Mouse (Mus musculus) CH12.LX (cell line): ENCODE measurements around the gene Nova2. TPM values are rescaled to one million over a fixed set of nuclear protein-coding genes. Genes with fewer than 3 reads are reported as not detected.

Experiments used
- DNase-seq: peaks from one replicate; pipeline ENCODE4 v3.0.0-alpha.2; 2013; ENCODE audit errors: extremely low read depth
- H3K27ac ChIP-seq: 2 replicates; pipeline ENCODE4 v1.5.1; 2012; ENCODE audit warnings: low read depth, mild to moderate bottlenecking, control low read depth, moderate library complexity; ENCODE audit not compliant: insufficient read depth
- H3K27me3 ChIP-seq: replicated peaks from 2 replicates; pipeline ENCODE3; 2012; ENCODE audit warnings: inconsistent platforms
- H3K36me3 ChIP-seq, 2 experiments: replicated peaks in 1 of 2; 2 replicates each; pipeline versions ENCODE3 to v1.6.1; 2012; ENCODE audit warnings: inconsistent platforms in 1 of 2, low read length in 1 of 2, mild to moderate bottlenecking in 1 of 2, mixed read lengths in 1 of 2, moderate library complexity in 1 of 2; ENCODE audit not compliant: control insufficient read depth in 1 of 2, insufficient read depth in 1 of 2
- H3K4me1 ChIP-seq, 2 experiments: 2 replicates each; pipeline ENCODE4 v1.6.1; 2012; ENCODE audit warnings: inconsistent platforms in 1 of 2, moderate library complexity in 1 of 2; ENCODE audit not compliant: insufficient read depth in 2 of 2, control insufficient read depth in 1 of 2
- H3K4me2 ChIP-seq: 2 replicates; pipeline ENCODE4 v1.6.1; 2012; ENCODE audit warnings: low read depth, mild to moderate bottlenecking, control low read depth; ENCODE audit not compliant: poor library complexity, insufficient read depth, severe bottlenecking
- H3K4me3 ChIP-seq, 3 experiments: fragments of 150-350 bp in 1 of 3; sonication (generic) in 1 of 3; replicated peaks in 1 of 3; 2 replicates each; pipeline versions ENCODE3 to v1.5.1; 2011 to 2012; ENCODE audit warnings: low read depth in 2 of 3, low read length in 2 of 3, mild to moderate bottlenecking in 2 of 3, moderate library complexity in 2 of 3, control low read depth in 1 of 3, improper control_type of control experiment in 1 of 3, inconsistent platforms in 1 of 3, mixed read lengths in 1 of 3; ENCODE audit not compliant: poor library complexity in 1 of 3
- H3K79me2 ChIP-seq: replicated peaks from 2 replicates; pipeline ENCODE4 v1.6.1; 2012; ENCODE audit warnings: mild to moderate bottlenecking, moderate library complexity; ENCODE audit not compliant: control insufficient read depth, poor library complexity, insufficient read depth, severe bottlenecking; ENCODE audit errors: extremely low read depth
- H3K9ac ChIP-seq: 2 replicates; pipeline ENCODE4 v1.6.1; 2012; ENCODE audit warnings: low read depth, mild to moderate bottlenecking, control low read depth, moderate library complexity; ENCODE audit not compliant: insufficient read depth
- H3K9me3 ChIP-seq: replicated peaks from 2 replicates; pipeline ENCODE3; 2012; ENCODE audit warnings: low read length, inconsistent platforms, mixed read lengths
- BHLHE40 ChIP-seq: IDR thresholded peaks from 2 replicates; pipeline ENCODE4 v1.6.1; 2011; ENCODE audit warnings: mild to moderate bottlenecking, low read depth, low read length, improper control_type of control experiment
- CHD1 ChIP-seq: IDR thresholded peaks from 2 replicates; pipeline ENCODE4 v1.6.1; 2012; ENCODE audit warnings: low read depth, low read length, improper control_type of control experiment, inconsistent platforms
- CHD2 ChIP-seq: IDR thresholded peaks from 2 replicates; pipeline ENCODE4 v1.6.1; 2011; ENCODE audit warnings: low read length, improper control_type of control experiment
- CTCF ChIP-seq, 2 experiments: IDR thresholded peaks in 1 of 2; conservative IDR thresholded peaks in 1 of 2; 2 replicates each; pipeline ENCODE4 v1.5.1; 2011 to 2012; ENCODE audit warnings: low read depth in 2 of 2, low read length in 2 of 2, improper control_type of control experiment in 1 of 2, inconsistent platforms in 1 of 2, mild to moderate bottlenecking in 1 of 2, moderate library complexity in 1 of 2
- E2F4 ChIP-seq: IDR thresholded peaks from 2 replicates; pipeline ENCODE4 v1.6.1; 2011; ENCODE audit warnings: low read depth, low read length, improper control_type of control experiment; ENCODE audit not compliant: insufficient replicate concordance
- ELF1 ChIP-seq: IDR thresholded peaks from 2 replicates; pipeline ENCODE4 v1.6.1; 2014; ENCODE audit warnings: low read depth, mild to moderate bottlenecking, inconsistent platforms, low read length, improper control_type of control experiment
- EP300 ChIP-seq: IDR thresholded peaks from 2 replicates; pipeline ENCODE4 v1.6.1; 2011; ENCODE audit warnings: low read length, improper control_type of control experiment
- ETS1 ChIP-seq: conservative IDR thresholded peaks from 2 replicates; pipeline ENCODE4 v1.6.1; 2012; ENCODE audit warnings: low read depth, mild to moderate bottlenecking, inconsistent platforms, low read length, improper control_type of control experiment, moderate library complexity
- GABPA ChIP-seq: IDR thresholded peaks from 2 replicates; pipeline ENCODE4 v1.6.1; 2012; ENCODE audit warnings: low read depth, low read length, improper control_type of control experiment, inconsistent platforms; ENCODE audit not compliant: insufficient replicate concordance
- HCFC1 ChIP-seq: IDR thresholded peaks from 2 replicates; pipeline ENCODE4 v1.6.1; 2012; ENCODE audit warnings: low read depth, mild to moderate bottlenecking, inconsistent platforms, low read length, improper control_type of control experiment
- IRF4 ChIP-seq: IDR thresholded peaks from 2 replicates; pipeline ENCODE4 v1.6.1; 2014; ENCODE audit warnings: low read depth, mild to moderate bottlenecking, inconsistent platforms, low read length, improper control_type of control experiment
- JUN ChIP-seq: IDR thresholded peaks from 2 replicates; pipeline ENCODE4 v1.6.1; 2011; ENCODE audit warnings: low read depth, mild to moderate bottlenecking, low read length, improper control_type of control experiment, moderate library complexity; ENCODE audit not compliant: insufficient read depth
- JUND ChIP-seq: conservative IDR thresholded peaks from 2 replicates; pipeline ENCODE4 v1.6.1; 2011; ENCODE audit warnings: low read depth, low read length, improper control_type of control experiment
- KAT2A ChIP-seq: IDR thresholded peaks from 2 replicates; pipeline ENCODE4 v1.6.1; 2012; ENCODE audit warnings: low read length, improper control_type of control experiment, inconsistent platforms; ENCODE audit not compliant: insufficient replicate concordance
- MAFK ChIP-seq: IDR thresholded peaks from 2 replicates; pipeline ENCODE4 v1.6.1; 2011; ENCODE audit warnings: low read length, improper control_type of control experiment; ENCODE audit not compliant: insufficient replicate concordance
- MAX ChIP-seq: IDR thresholded peaks from 2 replicates; pipeline ENCODE4 v1.6.1; 2011; ENCODE audit warnings: low read length, improper control_type of control experiment
- MAZ ChIP-seq: IDR thresholded peaks from 2 replicates; pipeline ENCODE4 v1.6.1; 2012; ENCODE audit warnings: low read depth, mild to moderate bottlenecking, inconsistent platforms, low read length, improper control_type of control experiment, moderate library complexity
- MEF2A ChIP-seq: IDR thresholded peaks from 2 replicates; pipeline ENCODE4 v1.6.1; 2014; ENCODE audit warnings: low read depth, mild to moderate bottlenecking, inconsistent platforms, low read length, improper control_type of control experiment, borderline replicate concordance
- MXI1 ChIP-seq: IDR thresholded peaks from 2 replicates; pipeline ENCODE4 v1.6.1; 2011; ENCODE audit warnings: mild to moderate bottlenecking, low read depth, low read length, improper control_type of control experiment
- MYC ChIP-seq: IDR thresholded peaks from 2 replicates; pipeline ENCODE4 v1.6.1; 2011; ENCODE audit warnings: low read depth, mild to moderate bottlenecking, improper control_type of control experiment, low read length
- NELFE ChIP-seq: IDR thresholded peaks from 2 replicates; pipeline ENCODE4 v1.6.1; 2011; ENCODE audit warnings: low read depth, low read length, improper control_type of control experiment
- NRF1 ChIP-seq: IDR thresholded peaks from 2 replicates; pipeline ENCODE4 v1.6.1; 2014; ENCODE audit warnings: low read depth, mild to moderate bottlenecking, inconsistent platforms, low read length, improper control_type of control experiment, moderate library complexity
- PAX5 ChIP-seq: IDR thresholded peaks from 2 replicates; pipeline ENCODE4 v1.6.1; 2012; ENCODE audit warnings: low read length, inconsistent platforms, mixed read lengths
- POLR2A ChIP-seq: IDR thresholded peaks from 2 replicates; pipeline ENCODE4 v1.6.1; 2011; ENCODE audit warnings: low read depth, mild to moderate bottlenecking, improper control_type of control experiment, low read length
- POLR2AphosphoS2 ChIP-seq: IDR thresholded peaks from 2 replicates; pipeline ENCODE4 v1.6.1; 2011; ENCODE audit warnings: low read depth, low read length, improper control_type of control experiment
- RAD21 ChIP-seq: IDR thresholded peaks from 2 replicates; pipeline ENCODE4 v1.6.1; 2011; ENCODE audit warnings: low read depth, mild to moderate bottlenecking, low read length, improper control_type of control experiment, moderate library complexity
- RCOR1 ChIP-seq: conservative IDR thresholded peaks from 2 replicates; pipeline ENCODE4 v1.6.1; 2012; ENCODE audit warnings: low read depth, mild to moderate bottlenecking, inconsistent platforms, low read length, improper control_type of control experiment
- SIN3A ChIP-seq: IDR thresholded peaks from 2 replicates; pipeline ENCODE4 v1.6.1; 2012; ENCODE audit warnings: low read length, improper control_type of control experiment, inconsistent platforms
- SMC3 ChIP-seq: IDR thresholded peaks from 2 replicates; pipeline ENCODE4 v1.6.1; 2011; ENCODE audit warnings: low read depth, low read length, improper control_type of control experiment
- TBP ChIP-seq: conservative IDR thresholded peaks from 2 replicates; pipeline ENCODE4 v1.6.1; 2011; ENCODE audit warnings: low read depth, low read length, improper control_type of control experiment
- TCF12 ChIP-seq: IDR thresholded peaks from 2 replicates; pipeline ENCODE4 v1.6.1; 2014; ENCODE audit warnings: low read depth, mild to moderate bottlenecking, inconsistent platforms, low read length, improper control_type of control experiment
- UBTF ChIP-seq: IDR thresholded peaks from 2 replicates; pipeline ENCODE4 v1.6.1; 2012; ENCODE audit warnings: low read depth, mild to moderate bottlenecking, inconsistent platforms, low read length, improper control_type of control experiment, moderate library complexity
- USF1 ChIP-seq: IDR thresholded peaks from 2 replicates; pipeline ENCODE4 v1.6.1; 2014; ENCODE audit warnings: low read depth, mild to moderate bottlenecking, inconsistent platforms, low read length, improper control_type of control experiment
- USF2 ChIP-seq: conservative IDR thresholded peaks from 2 replicates; pipeline ENCODE4 v1.6.1; 2011; ENCODE audit warnings: low read depth, low read length, improper control_type of control experiment
- ZC3H11A ChIP-seq: IDR thresholded peaks from 2 replicates; pipeline ENCODE4 v1.6.1; 2012; ENCODE audit warnings: low read depth, mild to moderate bottlenecking, inconsistent platforms, low read length, improper control_type of control experiment
- ZKSCAN1 ChIP-seq: IDR thresholded peaks from 2 replicates; pipeline ENCODE4 v1.6.1; 2012; ENCODE audit warnings: low read depth, inconsistent platforms, low read length, improper control_type of control experiment, borderline replicate concordance
- ZMIZ1 ChIP-seq: IDR thresholded peaks from 2 replicates; pipeline ENCODE4 v1.6.1; 2012; ENCODE audit warnings: low read depth, mild to moderate bottlenecking, inconsistent platforms, low read length, improper control_type of control experiment
- ZNF384 ChIP-seq: IDR thresholded peaks from 2 replicates; pipeline ENCODE4 v1.6.1; 2012; ENCODE audit warnings: low read depth, low read length, improper control_type of control experiment, inconsistent platforms
- dilution Hi-C: fragments of 300-500 bp; cut with MboI; formaldehyde crosslinking; loops from 2 replicates; pipeline ENCODE4 v1.14.3; 2020; ENCODE audit warnings: low sequenced_read_pairs; ENCODE audit not compliant: extremely low pct_unique_long_range_greater_than_20kb, extremely low pct_ligation_motif_present
- in situ Hi-C: fragments of 300-500 bp; cut with MboI; formaldehyde crosslinking; loops from 3 replicates; pipeline ENCODE4 v1.14.3; 2019; ENCODE audit warnings: low sequenced_read_pairs, low pct_ligation_motif_present, low pct_unique_long_range_greater_than_20kb, mixed read lengths
- polyA plus RNA-seq: library from polyadenylated mRNA; unstranded; fragments of >175 nt; gene quantifications from 2 replicates; pipeline ENCODE4 v1.2.1, GENCODE M21; 2012; ENCODE audit warnings: low read depth; ENCODE audit not compliant: insufficient read length
- total RNA-seq, 2 experiments: library from RNA; depleted of rRNA; stranded (reverse); fragments of 300-350 nt in 1 of 2; fragments of >200 nt in 1 of 2; gene quantifications; 2 replicates each; pipeline ENCODE4 v1.2.3; 2012 to 2014

Gene Nova2
- total and polyA plus RNA-seq, 3 experiments, result 0.04 TPM; not detected in 2

- Histone ChIP-seq H3K27me3 (no peaks in the 10 kb centered on the region), H3K36me3 (peaks cover 0 to 32% of the 10 kb centered on the region in 2 experiments), H3K27ac (no peak overlapping the region), H3K9ac (no peak overlapping the region), H3K79me2 (no peaks in the 10 kb centered on the region), H3K4me2 (peak overlapping the region; percentile 22; the same call in 1 of the 2 replicates), H3K4me1 (peaks cover 3 to 17% of the 10 kb centered on the region in 2 experiments; a peak in 2 of 4 replicates), H3K9me3 (no peaks in the 10 kb centered on the region), H3K4me3 (no peak overlapping the region)
- DNase-seq, result peak; percentile 72
- TF ChIP-seq ETS1 (no peak), POLR2A (no peak), NELFE (0 out of 2 replicates have a peak, but pooled peaks have one; percentile 41), MAZ (no peak), CTCF (conservative IDR thresholded peaks at IDR 0.05 in 1 of 2, IDR thresholded peaks at IDR 0.05 in 1 of 2; ENCODE audit: low read depth in 2 of 2, low read length in 2 of 2) (peak; percentile 49 to 84; a peak in 3 of 4 replicates), USF2 (no peak), MEF2A (0 out of 2 replicates have a peak, but pooled peaks have one; percentile 23), SMC3 (peak; percentile 69), ZMIZ1 (no peak), UBTF (no peak), ZC3H11A (no peak), HCFC1 (peak; percentile 40), EP300 (no peak), POLR2AphosphoS2 (no peak), RAD21 (peak; percentile 54), NRF1 (no peak), CHD1 (no peak), GABPA (no peak), JUN (no peak), IRF4 (0 out of 2 replicates have a peak, but pooled peaks have one; percentile 16), MYC (peak; percentile 69; the same call in 1 of the 2 replicates), BHLHE40 (no peak), TBP (no peak), ZNF384 (no peak), RCOR1 (0 out of 2 replicates have a peak, but pooled peaks have one; percentile 26), TCF12 (0 out of 2 replicates have a peak, but pooled peaks have one; percentile 35), KAT2A (no peak), ELF1 (peak; percentile 59), JUND (no peak), PAX5 (no peak), CHD2 (no peak), ZKSCAN1 (no peak), MAX (peak; percentile 76), MXI1 (peak; percentile 56; the same call in 1 of the 2 replicates), USF1 (no peak), MAFK (no peak), E2F4 (no peak), SIN3A (no peak)
- in situ Hi-C loops (loop anchor here (10.0 kb wide), 2 partner anchors 93 to 133 kb away; partner anchors contain the start of genes Foxa3, Nanos2 and Sympk), dilution Hi-C loops (no loop called here)
Measured at GRCm38 (mm10) chr7:18891872-18892599, 33.7 kb upstream of the Nova2 start.
